Mouse (Mus musculus) spleen, adult 2 months (tissue): ENCODE data around the gene Dcun1d1.

ENCODE experiments used
- CTCF ChIP-seq: fragments of 200-500 bp; IDR thresholded peaks from 2 replicates; pipeline ENCODE4 v1.5.1; 2011; ENCODE audit warnings: mild to moderate bottlenecking, inconsistent platforms; ENCODE audit not compliant: insufficient read depth, insufficient read length, insufficient replicate concordance; ENCODE audit errors: extremely low read depth
- POLR2A ChIP-seq: fragments of 200-500 bp; IDR thresholded peaks from 2 replicates; pipeline ENCODE4 v1.6.1; 2011; ENCODE audit warnings: low read depth, low read length, inconsistent platforms

DNA sequence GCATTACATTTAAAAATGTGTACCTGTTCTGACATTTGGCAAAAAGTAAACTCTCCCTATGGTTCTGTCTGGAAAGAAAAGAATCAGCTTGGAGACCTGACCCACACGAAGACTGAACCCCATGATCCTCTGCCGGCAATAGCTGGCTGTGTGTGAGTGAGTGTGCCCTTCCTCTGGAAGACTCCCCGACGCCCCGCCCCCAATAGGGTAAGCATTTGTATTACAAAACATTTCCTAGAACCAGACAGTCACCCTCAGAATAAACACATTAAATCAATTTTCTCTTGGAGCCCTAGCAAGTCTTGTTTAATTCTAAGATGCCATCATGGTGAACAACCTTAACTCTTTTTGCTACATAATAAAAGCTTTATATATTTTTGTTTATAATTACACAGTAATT, 44.1 kb downstream of the Dcun1d1 start:
- no peak for TF ChIP-seq CTCF
- TF ChIP-seq POLR2A = no peak
